In the genomic region with DNA sequence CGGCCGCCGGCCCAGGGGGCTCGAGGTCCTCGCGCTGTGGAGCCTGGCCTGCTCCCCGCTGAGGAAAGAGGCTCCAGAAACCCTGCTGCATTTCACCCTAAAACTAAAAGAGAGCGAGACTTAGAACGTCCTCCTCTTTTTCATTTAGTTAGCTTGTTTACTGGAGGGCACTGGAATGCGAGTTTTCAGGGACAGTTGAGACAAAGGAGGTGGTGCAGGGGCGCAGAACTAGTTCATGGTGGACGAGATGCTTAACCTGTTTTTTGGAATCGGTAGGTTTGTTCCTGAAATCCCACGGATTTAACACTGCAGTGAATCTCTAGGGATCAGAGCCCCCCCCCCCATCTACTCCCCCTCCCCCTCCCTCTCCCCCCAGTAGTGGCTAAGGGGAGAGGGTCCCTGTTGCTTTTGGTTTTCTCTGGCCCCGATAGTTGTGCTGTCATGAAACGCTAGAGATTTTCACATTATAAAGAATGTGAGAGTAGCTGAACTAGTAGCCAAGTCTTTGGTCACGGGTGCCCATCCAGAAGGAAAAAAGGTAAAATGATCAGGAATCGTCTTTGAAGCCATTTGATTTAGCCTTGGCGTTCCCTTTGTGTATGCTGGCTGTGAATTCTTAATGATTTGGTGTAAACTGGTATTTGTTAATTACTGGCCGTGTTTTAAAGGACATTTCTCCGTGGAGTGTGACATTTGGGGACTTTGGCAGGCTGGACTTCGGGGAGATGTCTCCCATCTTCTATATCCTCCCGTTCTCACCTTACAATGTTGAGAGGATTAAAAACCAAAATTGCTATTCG, we compare ENCODE assay signal across 7 mouse cellular contexts. TPM values are rescaled to one million over a fixed set of nuclear protein-coding genes. Genes with fewer than 3 reads are reported as not detected.
DNase-seq lines count a peak whose midpoint lies in the region; ATAC-seq and TF ChIP-seq lines count a peak whose summit lies in the region.

No protein-coding gene starts in this region.

- H3K9ac ChIP-seq in lung, postnatal 0 days (replicated peaks; ENCODE audit: low read depth) = peak overlapping the region; percentile 88
- H3K9ac ChIP-seq in forebrain, embryonic 11.5 days (ENCODE audit: low read length) = peak overlapping the region; percentile 98
- H3K9ac ChIP-seq in intestine, embryonic 15.5 days = peak overlapping the region; percentile 94
- H3K9ac ChIP-seq in neural tube, embryonic 14.5 days (replicated peaks; ENCODE audit: low read depth, low read length) = peak overlapping the region; percentile 98

- peaks cover 9% of the 10 kb centered on the region; the same call in 1 of the 2 replicates for H3K4me1 ChIP-seq in lung, postnatal 0 days (ENCODE audit: insufficient read depth, low read depth, low read length)
- peaks cover 10% of the 10 kb centered on the region for H3K4me1 ChIP-seq in forebrain, embryonic 11.5 days (replicated peaks; ENCODE audit: control insufficient read depth, insufficient read depth, low read length)
- peaks cover 5% of the 10 kb centered on the region for H3K4me1 ChIP-seq in intestine, embryonic 15.5 days (replicated peaks)
- H3K4me1 ChIP-seq in neural tube, embryonic 14.5 days (ENCODE audit: control insufficient read depth, insufficient read depth, low read length) = peaks cover 19% of the 10 kb centered on the region

- peak overlapping the region; percentile 87 for H3K27ac ChIP-seq in lung, postnatal 0 days (ENCODE audit: low read length)
- peak overlapping the region; percentile 82 for H3K27ac ChIP-seq in forebrain, embryonic 11.5 days (ENCODE audit: low read depth, low read length)
- peak overlapping the region; percentile 91 for H3K27ac ChIP-seq in intestine, embryonic 15.5 days
- H3K27ac ChIP-seq in neural tube, embryonic 14.5 days (ENCODE audit: low read depth, low read length) = peak overlapping the region; percentile 98

- peak overlapping the region; percentile 85 for H3K4me2 ChIP-seq in lung, postnatal 0 days (replicated peaks; ENCODE audit: low read depth, low read length)
- peak overlapping the region; percentile 80 for H3K4me2 ChIP-seq in forebrain, embryonic 11.5 days (ENCODE audit: low read depth, low read length, severe bottlenecking)
- H3K4me2 ChIP-seq in intestine, embryonic 15.5 days (replicated peaks) = peak overlapping the region; percentile 92
- H3K4me2 ChIP-seq in neural tube, embryonic 14.5 days (ENCODE audit: low read depth, low read length) = peak overlapping the region; percentile 48

- no peak; the same call in 1 of the 2 replicates for ATAC-seq in lung, postnatal 0 days
- ATAC-seq in forebrain, embryonic 11.5 days (replicated peaks; ENCODE audit: low FRiP score) = peak; percentile 6
- no peak; the same call in 1 of the 2 replicates for ATAC-seq in intestine, embryonic 15.5 days
- ATAC-seq in neural tube, embryonic 14.5 days (ENCODE audit: low read depth) = 0 out of 2 replicates have a peak, but pooled peaks have one; percentile 4

- TF ChIP-seq EP300 in lung, postnatal 0 days (IDR thresholded peaks at IDR 0.05) = no peak

- no peaks in the 10 kb centered on the region for H3K9me3 ChIP-seq in lung, postnatal 0 days (ENCODE audit: low read length)
- no peaks in the 10 kb centered on the region for H3K9me3 ChIP-seq in forebrain, embryonic 11.5 days (ENCODE audit: control insufficient read depth, low read length)
- no peaks in the 10 kb centered on the region for H3K9me3 ChIP-seq in intestine, embryonic 15.5 days
- no peaks in the 10 kb centered on the region for H3K9me3 ChIP-seq in neural tube, embryonic 14.5 days (ENCODE audit: control insufficient read depth, low read length)

- no peak for TF ChIP-seq CTCF in lung, postnatal 0 days (IDR thresholded peaks at IDR 0.05)

- peak overlapping the region; percentile 88 for H3K4me3 ChIP-seq in lung, postnatal 0 days (ENCODE audit: low read depth, low read length)
- peak overlapping the region; percentile 95 for H3K4me3 ChIP-seq in forebrain, embryonic 11.5 days (ENCODE audit: low read depth, low read length)
- peak overlapping the region; percentile 84 for H3K4me3 ChIP-seq in intestine, embryonic 15.5 days (replicated peaks)
- H3K4me3 ChIP-seq in neural tube, embryonic 14.5 days (ENCODE audit: low read depth, low read length) = peak overlapping the region; percentile 93

- no peaks in the 10 kb centered on the region for H3K27me3 ChIP-seq in lung, postnatal 0 days (replicated peaks; ENCODE audit: insufficient read depth, low read length)
- H3K27me3 ChIP-seq in forebrain, embryonic 11.5 days (ENCODE audit: control insufficient read depth, insufficient read depth, low read length) = 0 out of 2 replicates have a peak, but pooled peaks cover 3% of the 10 kb centered on the region
- no peaks in the 10 kb centered on the region for H3K27me3 ChIP-seq in intestine, embryonic 15.5 days (replicated peaks)
- H3K27me3 ChIP-seq in neural tube, embryonic 14.5 days (ENCODE audit: control insufficient read depth, insufficient read depth, low read length) = no peaks in the 10 kb centered on the region

- peak; percentile 21 for DNase-seq in lung, postnatal 0 days (ENCODE audit: low spot score)
- no peak for DNase-seq in lung, adult 18-20 months
- DNase-seq in forebrain, embryonic 11.5 days (ENCODE audit: low spot score) = peak; percentile 60
- no peak for DNase-seq in urinary bladder, adult 2 months (ENCODE audit: low spot score)
- DNase-seq in right cerebral cortex, adult 18-20 months = no peak

- WGBS in lung, postnatal 0 days = 4% methylated on average over 24 of the region's 24 CpGs
- 5% methylated on average over 24 of the region's 24 CpGs for WGBS in forebrain, embryonic 11.5 days
- 7% methylated on average over 24 of the region's 24 CpGs for WGBS in intestine, embryonic 15.5 days
- 5% methylated on average over 24 of the region's 24 CpGs for WGBS in neural tube, embryonic 14.5 days

- H3K36me3 ChIP-seq in lung, postnatal 0 days (ENCODE audit: insufficient read depth, low read length) = no peaks in the 10 kb centered on the region
- no peaks in the 10 kb centered on the region for H3K36me3 ChIP-seq in forebrain, embryonic 11.5 days (ENCODE audit: control insufficient read depth, insufficient read depth, low read length)
- no peaks in the 10 kb centered on the region for H3K36me3 ChIP-seq in intestine, embryonic 15.5 days
- H3K36me3 ChIP-seq in neural tube, embryonic 14.5 days (ENCODE audit: control insufficient read depth, insufficient read depth, low read length) = no peaks in the 10 kb centered on the region

RNA-seq across cellular contexts. Expression of gene Rnf130, which starts 0.8 kb away (rescaled TPM):
- polyA plus RNA-seq in lung, postnatal 0 days (2015; fragmentation: Nextera tagmentation; extraction: Ambion mirVana) = 77.5 and 81.6 TPM in 2 replicates
- polyA plus RNA-seq in forebrain, embryonic 11.5 days (2014; fragmentation: Nextera tagmentation; extraction: Ambion mirVana) = 92.3 and 92.5 TPM in 2 replicates
- 41.0 and 47.9 TPM in 2 replicates for polyA plus RNA-seq in intestine, embryonic 15.5 days (2015; fragmentation: Nextera tagmentation; extraction: Ambion mirVana)
- 64.4 and 71.3 TPM in 2 replicates for polyA plus RNA-seq in neural tube, embryonic 14.5 days (2014; fragmentation: Nextera tagmentation; extraction: Ambion mirVana)
- 64.3 and 69.6 TPM in 2 replicates for polyA plus RNA-seq in urinary bladder, adult 2 months (2012; rRNA removed)

Comparison
In these comparisons a context has a peak if more than half of its experiments do, and no peak if none do; other contexts are left out.
1. DNase-seq: peak in lung, postnatal 0 days (single experiment) and forebrain, embryonic 11.5 days (single experiment); none in lung, adult 18-20 months (0 of 2), urinary bladder, adult 2 months (single experiment) and right cerebral cortex, adult 18-20 months (single experiment).
2. ATAC-seq: peak in forebrain, embryonic 11.5 days (single experiment) and neural tube, embryonic 14.5 days (single experiment); none in lung, postnatal 0 days (single experiment) and intestine, embryonic 15.5 days (single experiment).
3. Peak in every context shown above with its lines, with median percentiles within 50 percentile points of each other: H3K27ac ChIP-seq, H3K4me2 ChIP-seq, H3K4me3 ChIP-seq and H3K9ac ChIP-seq.